Mouse (Mus musculus) brown adipose tissue, adult 24 weeks (tissue): ENCODE measurements around the gene Gm42688. TPM values are rescaled to one million over a fixed set of nuclear protein-coding genes. Genes with fewer than 3 reads are reported as not detected.

Experiments used
- H3K27ac ChIP-seq: fragments of 200-500 bp; replicated peaks from 2 replicates; pipeline ENCODE4 v1.5.1; 2012; ENCODE audit warnings: low read depth, mild to moderate bottlenecking, low read length
- H3K4me1 ChIP-seq: fragments of 200-500 bp; 2 replicates; pipeline ENCODE4 v1.6.1; 2012; ENCODE audit warnings: low read length, mixed read lengths; ENCODE audit not compliant: control insufficient read depth, insufficient read depth, insufficient read length
- H3K4me3 ChIP-seq: fragments of 200-500 bp; 2 replicates; pipeline ENCODE4 v1.5.1; 2012; ENCODE audit warnings: low read depth, mild to moderate bottlenecking, low read length, moderate library complexity; ENCODE audit not compliant: insufficient read depth
- polyA plus RNA-seq: library from polyadenylated mRNA; stranded (reverse); fragments of >200 nt; gene quantifications from 2 replicates; pipeline ENCODE4 v1.2.4, GENCODE M21; 2012; ENCODE audit not compliant: missing spikeins, insufficient read depth, insufficient read length

Gene Gm42688
- not detected in 2 replicates for polyA plus RNA-seq

DNA sequence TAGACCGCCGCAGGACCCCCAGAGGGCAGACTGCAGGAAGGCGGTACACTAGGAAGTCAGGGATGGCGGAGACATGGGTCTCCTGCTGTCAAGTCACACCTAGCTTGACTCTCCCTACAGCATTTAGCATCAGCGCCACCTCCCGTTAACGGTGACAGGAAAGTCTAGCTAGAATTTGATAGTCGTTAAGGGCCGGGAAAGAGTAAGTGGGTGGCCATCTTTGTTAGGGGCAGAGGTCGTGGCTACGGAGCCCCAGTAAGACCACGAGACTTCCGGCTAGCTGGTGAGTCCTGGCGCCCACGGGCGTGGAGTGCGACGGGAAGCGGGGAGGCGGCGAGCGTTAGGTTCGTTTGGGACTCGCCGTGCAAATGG is at the start of gene Gm42688, which contains the start of gene Ccdc142:
Gm42688 (plus strand) TSS at position 302 of the 372 bp plus-strand sequence.
Ccdc142 (plus strand) TSS at position 286 of the 372 bp plus-strand sequence.
- H3K27ac ChIP-seq = peak within 1 kb of the TSS; percentile 42
- H3K4me3 ChIP-seq = peak within 1 kb of the TSS; percentile 76
- H3K4me1 ChIP-seq = peaks cover 6% of the 10 kb centered on the region

- peak overlapping the region; percentile 2; the same call in 1 of the 2 replicates for H3K27ac ChIP-seq
Observed at GRCm38 (mm10) chr6:83053136-83053960, 48.1 kb upstream of the Gm42688 start.

DNA sequence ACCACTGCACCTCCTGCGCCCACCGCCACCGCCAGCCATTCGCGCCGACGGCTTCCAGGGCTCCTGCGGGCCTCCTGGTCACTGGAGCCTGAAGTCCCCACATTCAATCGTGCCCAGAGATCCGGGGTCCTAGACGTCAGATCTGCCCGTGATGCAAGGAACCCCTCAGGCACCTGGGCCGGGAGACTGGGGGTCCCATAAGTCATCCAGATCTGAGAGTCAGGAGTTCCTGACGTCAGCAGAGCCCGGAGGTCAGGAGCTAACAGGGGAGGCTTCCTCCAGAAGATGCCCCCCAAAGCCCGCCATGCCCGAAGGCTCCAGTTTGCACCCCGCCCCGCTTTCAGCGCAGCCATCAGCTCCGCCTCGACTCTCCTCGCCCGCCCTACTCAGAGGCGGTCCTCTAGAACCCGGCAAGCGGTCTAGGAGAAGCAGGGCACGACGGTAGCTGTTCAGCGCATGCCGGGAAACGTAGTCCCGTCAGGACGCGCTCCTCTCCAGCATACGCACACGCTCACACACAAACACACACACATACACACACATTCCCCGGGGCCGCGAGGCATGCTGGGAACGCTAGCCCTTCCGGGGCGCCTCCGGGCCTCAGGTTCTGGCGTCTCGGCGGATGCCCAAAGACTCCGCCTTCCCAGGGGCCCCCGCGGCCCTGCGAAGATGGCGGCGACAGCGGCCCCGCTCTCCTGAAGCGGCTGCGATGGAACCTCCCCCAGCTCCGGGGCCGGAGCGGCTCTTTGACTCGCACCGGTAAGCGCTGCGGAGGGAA is 47.2 kb upstream of the Gm42688 start, which contains the start of gene Aup1:
Aup1 (plus strand) TSS at position 448 of the 778 bp plus-strand sequence.
- Histone ChIP-seq H3K4me3 (peak within 1 kb of the TSS; percentile 82), H3K4me1 (peaks cover 6% of the 10 kb centered on the region), H3K27ac (peak within 1 kb of the TSS; percentile 63)

More at GRCm38 (mm10) chr6:83053136-83053960, 48.1 kb upstream of the Gm42688 start:
- H3K4me3 ChIP-seq = peak overlapping the region; percentile 82
- peaks cover 6% of the 10 kb centered on the region for H3K4me1 ChIP-seq

GRCm38 (mm10) chr6:83054871-83055431 is 46.5 kb upstream of the Gm42688 start, which contains the start of gene Htra2:
Htra2 (minus strand) TSS chr6:83055273.
- Histone ChIP-seq H3K4me1 (peaks cover 6% of the 10 kb centered on the region), H3K27ac (peak within 1 kb of the TSS; percentile 63), H3K4me3 (peak within 1 kb of the TSS; percentile 82)

- Histone ChIP-seq H3K27ac (no peak within 1 kb of the TSS), H3K4me1 (peaks cover 6% of the 10 kb centered on the region), H3K4me3 (no peak within 1 kb of the TSS)
Observed at GRCm38 (mm10) chr6:83057790-83058189, 43.6 kb upstream of the Gm42688 start, which contains the start of gene Dqx1. Dqx1 (plus strand) TSS chr6:83057844.

GRCm38 (mm10) chr6:83058725-83059124 is 42.7 kb upstream of the Gm42688 start:
- Histone ChIP-seq H3K4me1 (peaks cover 3% of the 10 kb centered on the region), H3K4me3 (no peak overlapping the region), H3K27ac (no peak overlapping the region)

- H3K4me1 ChIP-seq = no peaks in the 10 kb centered on the region; the same call in 1 of the 2 replicates
- no peak overlapping the region for H3K4me3 ChIP-seq
- H3K27ac ChIP-seq = no peak overlapping the region
Observed at GRCm38 (mm10) chr6:83065995-83066394, 35.4 kb upstream of the Gm42688 start.

DNA sequence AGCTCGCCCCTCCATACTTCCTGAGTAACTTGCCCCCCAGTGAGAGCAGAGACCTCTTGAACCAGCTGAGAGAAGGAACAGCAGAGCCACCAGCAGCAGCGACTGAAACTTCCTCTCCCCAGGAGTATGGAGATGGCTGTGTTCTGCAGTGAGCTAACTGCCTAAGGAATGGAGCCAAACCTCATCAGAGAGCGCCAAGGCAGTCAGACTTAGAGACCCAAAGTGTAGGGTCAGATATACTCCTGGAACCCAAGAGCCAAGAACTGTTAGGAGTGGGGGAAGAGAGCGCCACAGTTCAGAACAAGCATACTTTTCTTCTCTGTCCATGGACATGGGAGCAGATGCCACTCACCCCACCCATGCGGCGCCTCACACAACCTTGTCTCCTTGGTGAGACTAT is 35.0 kb upstream of the Gm42688 start:
- Histone ChIP-seq H3K4me1 (no peaks in the 10 kb centered on the region; the same call in 1 of the 2 replicates), H3K4me3 (no peak overlapping the region), H3K27ac (no peak overlapping the region)

GRCm38 (mm10) chr6:83068221-83068620 is 33.2 kb upstream of the Gm42688 start:
- Histone ChIP-seq H3K27ac (no peak overlapping the region), H3K4me1 (no peaks in the 10 kb centered on the region; the same call in 1 of the 2 replicates), H3K4me3 (no peak overlapping the region)

- no peaks in the 10 kb centered on the region; the same call in 1 of the 2 replicates for H3K4me1 ChIP-seq
- peak overlapping the region; percentile 28 for H3K4me3 ChIP-seq
- H3K27ac ChIP-seq = no peak overlapping the region
Observed at GRCm38 (mm10) chr6:83068706-83069487, 32.5 kb upstream of the Gm42688 start.

- no peaks in the 10 kb centered on the region; the same call in 1 of the 2 replicates for H3K4me1 ChIP-seq
- no peak overlapping the region for H3K27ac ChIP-seq
- H3K4me3 ChIP-seq = peak overlapping the region; percentile 28
Observed at GRCm38 (mm10) chr6:83069488-83070246, 31.8 kb upstream of the Gm42688 start.

GRCm38 (mm10) chr6:83070247-83070310 is 31.3 kb upstream of the Gm42688 start, which contains the start of gene Tlx2:
Tlx2 (minus strand) TSS chr6:83070293.
- peak within 1 kb of the TSS; percentile 28 for H3K4me3 ChIP-seq
- no peaks in the 10 kb centered on the region; the same call in 1 of the 2 replicates for H3K4me1 ChIP-seq
- H3K27ac ChIP-seq = no peak within 1 kb of the TSS

DNA sequence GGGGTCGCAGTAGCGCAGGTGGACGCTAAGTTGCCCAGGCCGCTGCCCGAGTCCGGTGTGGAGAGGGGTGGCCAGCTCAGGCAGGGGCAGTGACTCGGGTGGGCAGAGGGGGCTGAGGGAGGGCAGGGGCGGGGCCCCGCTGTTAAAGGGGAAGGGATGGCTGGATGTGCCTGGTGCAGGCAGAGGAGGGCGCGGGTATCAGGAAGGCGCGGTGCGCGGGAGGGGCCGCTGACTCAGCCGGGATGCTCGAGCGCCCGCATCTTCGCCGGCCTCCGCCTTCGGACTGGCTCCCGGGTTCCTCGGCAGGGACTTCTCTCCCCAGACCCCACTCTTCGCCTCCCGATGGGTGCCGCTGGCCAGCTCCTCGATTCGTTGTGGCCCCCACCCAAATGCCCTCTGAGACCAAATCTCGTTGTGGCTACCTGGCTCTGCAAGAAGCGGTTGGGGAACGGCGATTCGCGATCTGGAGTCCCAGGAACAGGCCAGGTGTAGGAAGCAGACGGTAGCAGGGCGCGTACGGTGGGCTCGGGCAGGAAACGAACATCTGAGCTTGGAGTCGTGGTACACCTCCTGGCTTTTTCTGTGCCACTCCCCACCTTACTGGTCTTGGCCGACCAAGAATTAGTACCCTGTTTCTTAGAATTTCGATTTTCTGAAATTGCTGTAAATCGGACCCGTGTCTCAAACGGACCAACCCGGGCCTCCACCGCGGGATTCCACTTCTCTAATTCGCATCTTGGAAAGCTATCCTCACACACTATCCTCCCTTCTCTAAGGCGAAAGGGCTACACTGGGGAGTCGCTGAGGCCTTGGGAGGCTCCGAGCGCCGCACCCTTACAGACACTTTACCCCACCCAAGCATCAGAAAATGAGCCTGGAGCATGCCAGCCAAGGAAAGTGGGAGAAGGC is 30.9 kb upstream of the Gm42688 start:
- H3K4me1 ChIP-seq = no peaks in the 10 kb centered on the region; the same call in 1 of the 2 replicates
- H3K27ac ChIP-seq = no peak overlapping the region
- H3K4me3 ChIP-seq = no peak overlapping the region
